Mouse (Mus musculus) fat pad, adult 2 months (tissue): ENCODE results near the gene Hsd17b1.

Experiments
- DNase-seq: peaks from one replicate; pipeline ENCODE4 v3.0.0-alpha.2; 2011; ENCODE audit warnings: low read depth, low spot score; ENCODE audit errors: extremely low read depth

Gene Hsd17b1

GRCm38 (mm10) chr11:101127075-101127474 is 48.9 kb downstream of the Hsd17b1 start:
- no peak for DNase-seq

- no peak for DNase-seq
Observed at GRCm38 (mm10) chr11:101128996-101129577, 50.9 kb downstream of the Hsd17b1 start.
